24 mouse cellular contexts compared by ENCODE assay signal in genomic region chr11:71480094-71480493, GRCm38 (mm10).
DNase-seq lines count a peak whose midpoint lies in the region; ATAC-seq and TF ChIP-seq lines count a peak whose summit lies in the region.
"Had no signal": no experiment of that assay in that cellular context is flagged by ENCODE, and none has a peak within 500 bp of the region (broad histone marks: within the 10 kb centered on the region; RNA-seq: fewer than 3 reads in every experiment).

No protein-coding gene starts in this region.

- no peak for ATAC-seq in heart, embryonic 12.5 days (ENCODE audit: insufficient number of reproducible peaks, low FRiP score)
- no peak for ATAC-seq in Patski
- ATAC-seq: forebrain, embryonic 14.5 days; intestine, embryonic 16.5 days had no signal

- DNase-seq in heart, adult 2 months: no peak
- DNase-seq in left cerebral cortex, adult 2 months (ENCODE audit: extremely low spot score in 1 of 2, low spot score in 2 of 2): no peak
- no peak for DNase-seq in left cerebral cortex, postnatal 14 days (ENCODE audit: low spot score in 2 of 2)
- no peak for DNase-seq in Patski (ENCODE audit: low read depth, low spot score)
- no peak for DNase-seq in brain, embryonic 14.5 days (ENCODE audit: low read depth)
- no peak for DNase-seq in frontal cortex, postnatal 10 days (ENCODE audit: low spot score in 2 of 2)
- DNase-seq: adrenal gland, postnatal 14 days; cerebellum, adult 9-11 months; embryo, embryonic 11 days; gastrocnemius, postnatal 14 days; heart, adult 18-20 months; heart, postnatal 4 days; kidney, postnatal 4 days; liver; midbrain, embryonic 14.5 days; thymus, postnatal 14 days had no signal

- no peak for TF ChIP-seq POLR2A in heart, adult 2 months (IDR thresholded peaks at IDR 0.05; ENCODE audit: insufficient read depth, low read depth, low read length)
- no peak for TF ChIP-seq POLR2A in brain, embryonic 14.5 days (IDR thresholded peaks at IDR 0.05; ENCODE audit: borderline replicate concordance, extremely low read depth, insufficient read depth, insufficient read length, poor library complexity, severe bottlenecking)

- peak; percentile 45 for TF ChIP-seq CTCF in heart, adult 2 months (IDR thresholded peaks at IDR 0.05)
- TF ChIP-seq CTCF in left cerebral cortex, adult 2 months (IDR thresholded peaks at IDR 0.05): peak; percentile 35
- peak; percentile 32 for TF ChIP-seq CTCF in Patski (IDR thresholded peaks at IDR 0.05)
- peak; percentile 23; the same call in 1 of the 2 replicates for TF ChIP-seq CTCF in brain, embryonic 14.5 days (IDR thresholded peaks at IDR 0.05; ENCODE audit: borderline replicate concordance, extremely low read depth, insufficient read depth, insufficient read length)

- H3K27me3 ChIP-seq in heart, adult 2 months (ENCODE audit: control insufficient read depth, insufficient read depth, low read length): no peaks in the 10 kb centered on the region
- no peaks in the 10 kb centered on the region for H3K27me3 ChIP-seq in heart, embryonic 12.5 days (replicated peaks)
- no peaks in the 10 kb centered on the region for H3K27me3 ChIP-seq in Patski
- H3K27me3 ChIP-seq: heart, embryonic 15.5 days; hindbrain, embryonic 15.5 days; megakaryocyte, embryonic 14.5 days; neural tube, embryonic 12.5 days had no signal

- no peak overlapping the region for H3K4me3 ChIP-seq in heart, adult 2 months
- H3K4me3 ChIP-seq in heart, embryonic 12.5 days: no peak overlapping the region
- H3K4me3 ChIP-seq in left cerebral cortex, adult 2 months: no peak overlapping the region
- H3K4me3 ChIP-seq: heart, embryonic 15.5 days; hindbrain, embryonic 15.5 days; limb, embryonic 10.5 days; megakaryocyte, embryonic 14.5 days; neural tube, embryonic 12.5 days had no signal

- no peaks in the 10 kb centered on the region for H3K36me3 ChIP-seq in heart, adult 2 months (ENCODE audit: control insufficient read depth, insufficient read depth, low read length)
- H3K36me3 ChIP-seq in heart, embryonic 12.5 days: no peaks in the 10 kb centered on the region
- H3K36me3 ChIP-seq: heart, embryonic 15.5 days; hindbrain, embryonic 15.5 days; limb, embryonic 10.5 days; neural tube, embryonic 12.5 days had no signal

- TF ChIP-seq EP300 in heart, adult 2 months (IDR thresholded peaks at IDR 0.05; ENCODE audit: insufficient read depth, low read depth, low read length): no peak

- POLR2A ChIA-PET in Patski (lab: Charles Lee): no interaction called here

- CTCF ChIA-PET in Patski (lab: Charles Lee): no interaction called here

- in situ Hi-C loops in Patski (cut with MboI; ENCODE audit: low pct_unique_long_range_greater_than_20kb): no loop called here

- H3K27ac ChIP-seq in heart, adult 2 months: no peak overlapping the region
- no peak overlapping the region for H3K27ac ChIP-seq in heart, embryonic 12.5 days (ENCODE audit: poor library complexity, severe bottlenecking)
- H3K27ac ChIP-seq in left cerebral cortex, adult 2 months: no peak overlapping the region
- H3K27ac ChIP-seq: heart, embryonic 15.5 days; hindbrain, embryonic 15.5 days; limb, embryonic 10.5 days; neural tube, embryonic 12.5 days had no signal

- WGBS in heart, adult 2 months: 59% methylated on average over 3 of the region's 3 CpGs
- 54% methylated on average over 3 of the region's 3 CpGs for WGBS in heart, embryonic 12.5 days

- no peaks in the 10 kb centered on the region for H3K79me2 ChIP-seq in heart, adult 2 months (replicated peaks; ENCODE audit: control insufficient read depth, insufficient read depth, low read length)

- no peak overlapping the region for H3K9ac ChIP-seq in heart, adult 2 months (ENCODE audit: low read depth, low read length)
- no peak overlapping the region for H3K9ac ChIP-seq in heart, embryonic 12.5 days
- H3K9ac ChIP-seq: heart, embryonic 15.5 days; hindbrain, embryonic 15.5 days; neural tube, embryonic 12.5 days had no signal

- no peaks in the 10 kb centered on the region for H3K9me3 ChIP-seq in heart, embryonic 12.5 days (replicated peaks)
- H3K9me3 ChIP-seq: heart, embryonic 15.5 days; hindbrain, embryonic 15.5 days; limb, embryonic 10.5 days; megakaryocyte, embryonic 14.5 days; neural tube, embryonic 12.5 days had no signal

- no peak overlapping the region for H3K4me2 ChIP-seq in heart, embryonic 12.5 days
- H3K4me2 ChIP-seq: heart, embryonic 15.5 days; hindbrain, embryonic 15.5 days; neural tube, embryonic 12.5 days had no signal

- no peaks in the 10 kb centered on the region for H3K4me1 ChIP-seq in heart, adult 2 months (ENCODE audit: control insufficient read depth, insufficient read depth, low read length)
- H3K4me1 ChIP-seq in heart, embryonic 12.5 days (replicated peaks): no peaks in the 10 kb centered on the region
- H3K4me1 ChIP-seq: heart, embryonic 15.5 days; hindbrain, embryonic 15.5 days; limb, embryonic 10.5 days; megakaryocyte, embryonic 14.5 days; neural tube, embryonic 12.5 days had no signal

- intact Hi-C loops in heart, adult 2 months (cut with DNase I): no loop called here
- intact Hi-C loops in left cerebral cortex, adult 2 months (cut with DNase I): no loop called here
- intact Hi-C loops in left cerebral cortex, postnatal 14 days (cut with DNase I): no loop called here
